Mouse (Mus musculus): ENCODE measurements at regions not wholly inside any gene's neighbourhood (a gene's known extent, or its start where the extent isn't known, plus 50 kb on each side); places are given as distances from the start of the nearest gene placed in this dataset.

- no peak for TF ChIP-seq CTCF (conservative IDR thresholded peaks at IDR 0.05; ENCODE audit: insufficient read depth, insufficient read length, low read depth, low read length)
- TF ChIP-seq POLR2A (IDR thresholded peaks at IDR 0.05; ENCODE audit: low read depth, low read length) = no peak
Measured at GRCm38 (mm10) chr17:47139171-47139617, 128.8 kb upstream of the Ubr2 start.

Measured in kidney, adult 2 months (tissue).